Mouse (Mus musculus): ENCODE measurements around the gene Eapp. TPM values are rescaled to one million over a fixed set of nuclear protein-coding genes. Genes with fewer than 3 reads are reported as not detected.
"Not testable (repeated sequence)": the region's sequence is repeated elsewhere in the genome, so short reads cannot be mapped to it uniquely, and the experiment has no call there.

Eapp gene
- total RNA-seq, 2 experiments from 2014 or later, result 43.2 to 44.7 TPM

- DNase-seq (ENCODE audit: low spot score in 2 of 2), result no peak
Measured at GRCm38 (mm10) chr12:54689082-54689481, 6.6 kb downstream of the Eapp start.

DNA sequence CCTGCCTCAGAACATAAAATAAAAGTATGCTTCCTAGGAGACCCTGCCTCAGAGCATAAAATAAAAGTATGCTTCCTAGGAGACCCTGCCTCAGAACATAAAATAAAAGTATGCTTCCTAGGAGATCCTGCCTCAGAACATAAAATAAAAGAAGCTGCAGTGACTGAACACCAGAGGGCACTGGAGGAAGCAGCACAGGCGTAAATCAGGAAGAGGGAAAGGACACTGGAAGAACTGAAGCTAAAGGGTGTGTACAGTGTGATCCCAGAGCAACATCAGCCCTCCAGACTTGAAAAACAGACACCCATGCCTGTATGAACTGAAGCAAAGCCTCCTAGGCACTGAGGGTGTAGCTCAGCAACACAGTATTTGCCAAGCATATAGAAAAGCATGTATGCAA lies 12.5 kb downstream of the Eapp start:
- no peak for DNase-seq (ENCODE audit: low spot score in 2 of 2)

DNA sequence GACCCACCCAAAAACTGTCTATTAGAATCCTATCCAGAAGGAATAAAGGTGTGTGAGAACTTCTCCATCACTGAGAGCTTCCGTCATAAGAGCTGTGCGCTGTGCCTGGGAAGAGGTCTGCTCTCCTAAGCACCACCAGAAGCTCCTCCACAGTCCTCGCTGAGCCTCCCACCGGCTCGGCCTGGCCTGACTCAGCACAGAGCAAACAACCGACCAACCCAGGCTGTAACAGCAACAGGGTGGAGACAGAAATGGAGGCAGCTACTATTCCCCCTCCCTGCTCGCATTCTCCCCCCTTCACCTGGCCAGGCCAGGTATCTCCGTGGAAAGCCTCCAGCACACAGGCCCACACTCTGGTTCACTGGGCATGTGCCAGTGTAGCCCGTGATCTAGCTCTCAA lies 19.0 kb downstream of the Eapp start:
- DNase-seq (ENCODE audit: low spot score in 2 of 2), result no peak

- DNase-seq (ENCODE audit: low spot score in 2 of 2), result no peak
Measured at GRCm38 (mm10) chr12:54675396-54675795, 20.3 kb downstream of the Eapp start.

DNA sequence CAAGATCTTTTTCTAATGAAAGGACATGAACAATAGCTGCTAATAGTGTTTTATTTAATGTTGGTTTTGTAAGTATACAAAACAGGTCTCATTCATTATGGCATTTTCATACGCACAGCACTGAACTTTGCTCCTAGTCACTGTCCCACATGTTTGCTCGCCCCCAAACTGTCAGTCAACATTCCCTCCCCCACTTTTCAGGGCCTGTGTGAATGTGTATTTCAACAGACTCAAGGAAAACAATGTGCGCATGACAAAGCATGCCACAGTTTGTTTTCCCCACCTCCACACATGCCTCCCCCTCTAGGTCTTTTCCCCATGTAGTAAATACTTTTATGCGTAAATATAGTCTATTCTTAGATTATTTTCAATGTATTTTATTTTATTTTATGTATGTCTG lies 24.4 kb downstream of the Eapp start:
- DNase-seq (ENCODE audit: low spot score in 2 of 2), result no peak

DNA sequence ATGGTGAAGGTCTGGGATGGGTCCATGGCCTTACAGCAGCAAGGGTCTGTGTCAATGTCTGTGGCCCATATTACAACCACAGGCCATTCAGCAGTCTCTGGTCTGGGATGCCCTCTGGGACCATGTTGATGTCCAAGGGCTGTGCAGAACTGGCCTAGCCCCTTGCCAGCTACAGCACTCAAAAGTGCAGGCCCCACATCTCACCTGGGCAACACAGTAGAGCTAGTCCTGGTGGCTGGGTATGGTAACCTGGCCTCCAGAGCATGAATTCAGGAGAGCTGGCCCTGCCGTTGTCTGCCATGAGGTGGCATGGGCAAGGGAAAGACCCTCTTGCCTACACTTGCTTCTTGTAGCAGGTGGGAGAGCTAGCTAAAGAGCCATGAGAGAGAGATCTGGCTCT lies 27.6 kb downstream of the Eapp start:
- no peak for DNase-seq (ENCODE audit: low spot score in 2 of 2)

DNA sequence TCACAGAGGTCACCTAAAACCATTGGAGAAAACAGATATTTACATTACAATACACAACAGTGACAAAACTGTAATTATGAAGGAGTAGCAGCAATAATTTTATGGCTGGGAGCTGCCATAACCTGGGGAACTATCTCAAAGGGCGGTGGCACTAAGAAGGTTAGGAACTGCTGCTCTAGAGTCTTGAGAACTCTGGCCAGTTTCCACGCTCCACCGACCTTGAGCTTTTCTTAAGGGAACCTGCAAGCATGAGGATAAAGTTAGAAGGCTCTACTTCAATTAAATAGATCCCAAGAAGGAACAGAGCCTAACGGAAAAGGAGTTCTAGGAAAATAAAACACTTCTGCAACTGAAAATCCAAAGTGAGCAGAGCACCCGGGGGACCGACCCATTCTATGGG lies 30.2 kb downstream of the Eapp start:
- DNase-seq (ENCODE audit: low spot score in 2 of 2), result no peak

DNA sequence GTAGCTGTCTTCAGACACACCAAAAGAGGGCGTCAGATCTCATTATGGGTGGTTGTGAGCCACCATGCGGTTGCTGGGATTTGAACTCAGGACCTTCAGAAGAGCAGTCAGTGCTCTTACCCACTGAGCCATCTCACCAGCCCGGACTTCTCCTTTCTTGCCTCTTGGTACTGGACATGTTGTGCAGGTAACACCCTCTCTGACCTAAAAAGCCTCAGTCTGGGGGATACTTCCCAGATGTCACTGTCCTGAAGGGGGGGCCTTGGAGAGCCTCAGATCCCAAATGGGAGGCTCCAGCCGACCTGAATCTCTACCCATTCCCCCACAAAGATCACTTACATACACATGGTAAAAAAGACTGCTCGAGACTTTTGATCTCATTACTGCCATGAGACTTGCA lies 34.2 kb downstream of the Eapp start:
- not testable (repeated sequence) for DNase-seq (ENCODE audit: low spot score in 2 of 2)

DNA sequence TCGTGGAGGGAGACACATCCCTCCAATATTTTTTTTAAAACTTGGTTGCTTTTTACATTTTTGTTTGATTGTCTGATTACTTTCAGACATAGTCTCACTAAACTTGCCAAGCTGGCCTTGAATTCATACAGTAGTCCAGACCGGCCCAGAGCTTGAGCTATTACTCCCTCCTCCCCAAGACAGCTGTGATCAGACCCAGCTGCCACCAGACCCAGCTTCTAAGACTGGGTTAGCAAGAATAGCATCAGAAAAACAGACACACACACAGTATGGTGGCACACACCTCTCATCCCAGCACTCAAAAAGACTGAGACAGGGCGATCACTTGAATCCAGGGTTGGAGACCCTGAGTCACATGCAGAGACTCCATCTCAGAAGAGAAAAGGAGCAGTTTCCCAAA lies 35.8 kb downstream of the Eapp start:
- DNase-seq (ENCODE audit: low spot score in 2 of 2), result no peak

GRCm38 (mm10) chr12:54658425-54659092 lies 37.1 kb downstream of the Eapp start:
- DNase-seq (ENCODE audit: low spot score in 2 of 2), result no peak

- DNase-seq (ENCODE audit: low spot score in 2 of 2), result no peak
Measured at GRCm38 (mm10) chr12:54657951-54658350, 37.7 kb downstream of the Eapp start.

GRCm38 (mm10) chr12:54657226-54657625 lies 38.5 kb downstream of the Eapp start:
- no peak for DNase-seq (ENCODE audit: low spot score in 2 of 2)

- DNase-seq (ENCODE audit: low spot score in 2 of 2), result peak; percentile 94 to 97
Measured at GRCm38 (mm10) chr12:54656396-54657171, 39.1 kb downstream of the Eapp start, which contains the start of gene Sptssa. Gene Sptssa, minus strand, starts transcription at chr12:54656573.

DNA sequence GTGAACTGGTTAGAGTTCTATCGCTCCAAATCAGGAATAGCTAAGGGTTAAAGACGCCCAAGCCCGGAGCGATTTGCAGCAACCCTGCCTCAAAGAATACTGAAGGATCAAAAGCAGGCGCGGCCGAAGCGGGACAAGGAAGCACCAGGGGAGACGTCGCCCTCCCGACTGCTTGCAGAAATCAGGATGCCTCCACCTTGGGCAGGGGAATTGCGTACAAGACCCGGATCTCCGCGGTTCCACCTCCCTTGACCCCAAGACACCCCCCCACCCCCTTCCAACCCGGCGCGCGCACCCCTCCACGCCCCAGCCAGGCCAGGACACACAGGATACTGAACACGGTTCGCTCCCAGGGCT lies 39.7 kb downstream of the Eapp start:
- DNase-seq (ENCODE audit: low spot score in 2 of 2), result peak in 1 of 2 experiments; percentile 36

DNA sequence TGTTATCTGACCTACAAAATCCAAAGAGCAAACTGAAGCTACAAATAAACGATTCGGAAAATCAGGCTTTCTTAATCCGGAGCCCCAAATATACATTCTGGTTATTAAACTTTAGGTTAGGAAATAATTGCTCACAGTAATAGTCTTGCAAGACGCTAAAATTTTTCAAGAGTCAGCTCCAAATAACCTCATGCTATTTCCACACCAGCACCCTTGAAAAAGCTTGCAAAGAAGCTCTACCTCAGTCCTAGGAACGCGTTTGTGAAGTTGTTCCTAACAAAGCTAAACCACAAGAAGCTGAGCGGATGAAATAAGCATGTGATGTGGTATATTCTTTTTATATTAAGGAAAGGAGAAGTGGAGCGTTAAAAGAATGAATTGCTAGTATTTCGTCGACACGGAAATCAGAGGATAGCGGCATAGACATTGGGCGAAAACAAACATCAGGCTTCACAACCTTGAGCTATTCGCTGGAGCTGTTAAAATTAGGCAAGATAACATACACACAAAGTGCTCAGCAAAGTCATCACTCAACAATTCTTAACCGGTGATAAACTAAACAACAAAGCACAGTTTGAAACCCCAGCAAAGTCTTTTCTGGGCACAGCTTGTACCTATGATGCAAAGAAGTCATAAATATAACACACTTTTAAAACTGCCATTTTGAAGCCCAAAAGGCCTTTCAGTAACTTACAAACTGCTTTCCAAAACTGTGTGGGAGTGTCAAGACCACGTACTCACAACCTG lies 40.2 kb downstream of the Eapp start:
- no peak for DNase-seq (ENCODE audit: low spot score in 2 of 2)

DNA sequence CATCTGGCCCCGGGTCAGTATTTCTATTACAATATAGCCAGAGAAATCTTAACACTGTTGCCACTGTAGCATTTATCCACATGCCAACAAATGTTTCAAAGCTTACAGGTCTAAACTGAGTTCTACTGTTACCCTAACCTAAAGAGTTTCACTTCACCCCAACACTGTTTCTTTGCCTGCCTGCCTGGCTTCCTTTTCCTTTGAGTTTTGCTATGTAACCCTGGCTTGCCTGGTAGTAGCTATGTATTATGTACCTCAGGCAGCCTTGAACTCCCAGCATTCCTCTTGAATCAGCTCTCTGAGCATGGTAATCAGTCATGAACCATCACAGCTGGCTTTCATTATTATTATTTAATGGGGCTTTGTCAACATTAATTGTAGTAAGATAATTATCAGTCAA lies 41.0 kb downstream of the Eapp start:
- no peak for DNase-seq (ENCODE audit: low spot score in 2 of 2)

DNA sequence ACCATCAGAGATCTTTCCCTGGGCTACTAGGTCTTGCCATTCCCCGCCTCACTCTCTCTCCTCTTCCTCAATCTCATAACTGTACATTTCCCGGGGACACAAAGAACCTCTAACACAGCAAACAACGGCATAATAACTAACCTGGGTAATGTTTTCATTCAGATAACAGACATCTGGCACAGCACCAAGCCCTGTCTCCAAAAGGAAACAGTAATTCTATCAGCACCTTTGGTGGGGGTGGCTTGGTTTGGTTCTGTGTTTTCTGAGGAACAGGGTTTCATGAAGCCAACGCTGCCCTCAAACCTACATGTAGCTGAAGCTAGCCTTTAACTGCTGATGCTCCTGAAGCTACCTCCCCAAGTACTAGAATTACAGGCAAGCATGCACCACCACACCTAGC lies 41.6 kb downstream of the Eapp start:
- no peak for DNase-seq (ENCODE audit: low spot score in 2 of 2)

- no peak for DNase-seq (ENCODE audit: low spot score in 2 of 2)
Measured at GRCm38 (mm10) chr12:54652346-54652745, 43.4 kb downstream of the Eapp start.

- no peak for DNase-seq (ENCODE audit: low spot score in 2 of 2)
Measured at GRCm38 (mm10) chr12:54651820-54652219, 43.9 kb downstream of the Eapp start.

DNA sequence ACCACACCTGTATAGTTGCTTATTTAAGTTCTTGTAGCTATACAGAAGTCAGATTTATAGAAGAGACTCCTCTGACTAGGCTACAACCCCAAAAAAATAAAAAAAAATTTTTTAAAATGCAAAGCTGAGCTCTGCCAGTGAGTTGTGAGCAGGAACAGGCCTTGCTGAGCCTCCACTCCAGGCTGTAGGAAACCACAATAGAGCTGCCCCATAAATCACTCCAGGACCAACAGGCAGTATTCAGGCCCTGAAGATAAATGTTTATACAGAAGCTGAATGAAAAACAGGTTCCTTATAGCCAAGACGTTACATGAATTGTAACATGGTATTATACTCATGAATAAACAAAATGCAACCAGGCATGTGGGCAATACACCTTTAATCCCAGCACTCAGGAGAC lies 44.5 kb downstream of the Eapp start:
- no peak for DNase-seq (ENCODE audit: low spot score in 2 of 2)

GRCm38 (mm10) chr12:54644947-54645346 lies 50.8 kb downstream of the Eapp start:
- DNase-seq (ENCODE audit: low spot score in 2 of 2), result no peak

GRCm38 (mm10) chr12:54643320-54643892 lies 52.3 kb downstream of the Eapp start:
- DNase-seq (ENCODE audit: low spot score in 2 of 2), result no peak
